Mouse (Mus musculus): ENCODE data around the gene Alg11. TPM values are rescaled to one million over a fixed set of nuclear protein-coding genes. Genes with fewer than 3 reads are reported as not detected.

Gene Alg11
- polyA plus RNA-seq, 1 experiment: 3.5 TPM

DNA sequence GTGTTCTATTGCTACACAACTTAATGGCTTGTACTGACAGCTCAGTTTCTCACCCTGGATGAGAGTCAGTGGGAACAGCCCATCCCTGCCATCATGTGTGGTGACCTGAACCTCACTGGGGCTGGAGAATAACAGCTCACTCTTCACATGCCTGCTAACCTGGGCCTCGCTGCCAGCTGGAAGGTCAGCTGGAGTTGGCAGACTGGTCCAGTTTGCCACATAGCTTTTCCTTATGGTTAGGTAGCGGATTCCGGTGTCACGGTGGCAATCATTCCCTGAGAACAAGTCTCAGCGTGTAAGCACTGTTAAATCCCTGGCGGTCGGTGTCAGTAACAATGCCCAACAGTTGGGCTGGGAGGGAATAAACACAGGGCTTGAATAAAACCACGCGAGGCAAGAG is 24.4 kb upstream of the Alg11 start:
- Histone ChIP-seq H3K4me1 (ENCODE audit: control insufficient read depth, insufficient read depth, low read length) (no peaks in the 10 kb centered on the region), H3K4me3 (replicated peaks; ENCODE audit: control insufficient read depth, low read depth, low read length) (no peak overlapping the region), H3K27ac (ENCODE audit: control insufficient read depth, insufficient read depth, low read depth, low read length, poor library complexity) (no peak overlapping the region)
- no peak for TF ChIP-seq CTCF (IDR thresholded peaks at IDR 0.05; ENCODE audit: control insufficient read depth, insufficient read depth, low read length)
- no peak for TF ChIP-seq POLR2A (IDR thresholded peaks at IDR 0.05; ENCODE audit: borderline replicate concordance, control insufficient read depth, low read depth, low read length)
- 90% methylated on average over 9 of the region's 9 CpGs for WGBS

DNA sequence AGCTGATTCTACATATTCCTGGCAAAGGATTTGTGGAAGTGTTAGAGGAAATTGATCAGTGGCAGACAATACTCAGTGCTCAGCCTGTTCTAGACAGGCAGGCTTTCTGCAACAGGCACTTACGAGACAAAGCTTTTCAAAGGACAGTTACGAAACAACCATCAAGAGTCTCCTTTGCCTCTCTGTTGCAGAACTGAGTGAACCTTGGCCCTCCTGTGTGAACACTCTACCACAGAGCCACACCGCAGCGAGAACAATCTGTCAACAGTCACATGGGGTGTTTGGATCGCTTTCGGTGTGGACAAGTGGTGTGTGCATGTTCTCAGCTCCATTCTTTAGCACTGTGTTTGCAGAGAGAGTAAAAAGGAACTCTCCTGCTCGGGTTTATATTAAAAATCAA is 23.5 kb upstream of the Alg11 start:
- WGBS: 77% methylated on average over 7 of the region's 7 CpGs
- Histone ChIP-seq H3K4me1 (ENCODE audit: control insufficient read depth, insufficient read depth, low read length) (no peaks in the 10 kb centered on the region), H3K27ac (ENCODE audit: control insufficient read depth, insufficient read depth, low read depth, low read length, poor library complexity) (no peak overlapping the region), H3K4me3 (replicated peaks; ENCODE audit: control insufficient read depth, low read depth, low read length) (no peak overlapping the region)
- TF ChIP-seq CTCF (IDR thresholded peaks at IDR 0.05; ENCODE audit: control insufficient read depth, insufficient read depth, low read length) (no peak), POLR2A (IDR thresholded peaks at IDR 0.05; ENCODE audit: borderline replicate concordance, control insufficient read depth, low read depth, low read length) (no peak)

DNA sequence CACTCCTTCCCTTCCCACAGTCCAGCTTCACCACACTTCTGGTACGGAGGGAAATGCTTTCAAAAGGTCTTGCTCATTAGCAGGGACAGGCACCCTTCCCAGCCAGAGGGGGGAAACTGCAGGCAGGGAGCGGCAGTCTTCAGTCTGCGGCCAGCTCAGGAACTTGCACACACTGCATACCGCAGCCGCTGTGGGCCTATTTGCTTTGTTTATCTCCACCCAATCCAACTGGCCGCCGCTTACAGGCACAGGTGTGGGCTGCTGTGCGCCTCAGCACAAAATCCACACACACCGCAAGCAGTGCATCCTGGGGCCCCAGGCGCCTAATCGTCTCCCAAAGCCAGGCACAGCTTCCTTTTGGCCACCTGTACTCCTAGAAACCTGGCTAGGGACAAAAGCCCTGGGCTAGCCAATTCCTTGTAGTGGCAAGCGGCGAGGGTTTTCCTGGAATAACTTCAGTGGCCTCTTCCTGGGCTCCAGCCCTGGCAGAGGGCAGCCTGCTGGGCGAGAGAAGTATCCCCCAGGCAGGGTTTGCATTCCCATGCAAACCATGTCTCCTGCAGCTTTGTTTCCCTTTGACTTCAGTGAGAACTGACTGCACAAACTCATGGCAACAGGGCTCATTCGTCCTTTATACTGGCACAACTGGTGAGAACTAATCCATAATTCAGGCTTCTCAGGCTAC is 20.9 kb upstream of the Alg11 start:
- H3K27ac ChIP-seq (ENCODE audit: control insufficient read depth, insufficient read depth, low read depth, low read length, poor library complexity): no peak overlapping the region
- TF ChIP-seq CTCF (IDR thresholded peaks at IDR 0.05; ENCODE audit: control insufficient read depth, insufficient read depth, low read length): no peak
- TF ChIP-seq POLR2A (IDR thresholded peaks at IDR 0.05; ENCODE audit: borderline replicate concordance, control insufficient read depth, low read depth, low read length): no peak
- no peak overlapping the region for H3K4me3 ChIP-seq (replicated peaks; ENCODE audit: control insufficient read depth, low read depth, low read length)
- H3K4me1 ChIP-seq (ENCODE audit: control insufficient read depth, insufficient read depth, low read length): no peaks in the 10 kb centered on the region
- WGBS: 26% methylated on average over 15 of the region's 15 CpGs

DNA sequence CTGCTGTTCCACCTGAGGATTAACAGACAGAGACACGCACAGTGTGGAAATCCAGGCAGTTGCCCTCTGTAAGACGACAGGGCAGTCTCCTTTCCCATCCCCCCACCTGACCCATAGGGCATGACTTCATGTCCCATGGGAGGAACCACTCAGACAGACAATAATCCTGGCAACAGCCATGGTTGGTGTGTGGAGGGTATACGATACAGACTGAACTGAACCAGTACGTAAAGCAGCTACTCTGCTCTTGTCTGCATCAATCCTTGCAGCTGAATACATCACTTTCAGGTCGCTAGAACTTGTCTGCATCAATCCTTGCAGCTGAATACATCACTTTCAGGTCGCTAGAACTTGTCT is 20.4 kb upstream of the Alg11 start:
- Histone ChIP-seq H3K27ac (ENCODE audit: control insufficient read depth, insufficient read depth, low read depth, low read length, poor library complexity) (no peak overlapping the region), H3K4me3 (replicated peaks; ENCODE audit: control insufficient read depth, low read depth, low read length) (no peak overlapping the region), H3K4me1 (ENCODE audit: control insufficient read depth, insufficient read depth, low read length) (no peaks in the 10 kb centered on the region)
- TF ChIP-seq CTCF (IDR thresholded peaks at IDR 0.05; ENCODE audit: control insufficient read depth, insufficient read depth, low read length) (no peak), POLR2A (IDR thresholded peaks at IDR 0.05; ENCODE audit: borderline replicate concordance, control insufficient read depth, low read depth, low read length) (no peak)
- WGBS: 56% methylated on average over 6 of the region's 6 CpGs

DNA sequence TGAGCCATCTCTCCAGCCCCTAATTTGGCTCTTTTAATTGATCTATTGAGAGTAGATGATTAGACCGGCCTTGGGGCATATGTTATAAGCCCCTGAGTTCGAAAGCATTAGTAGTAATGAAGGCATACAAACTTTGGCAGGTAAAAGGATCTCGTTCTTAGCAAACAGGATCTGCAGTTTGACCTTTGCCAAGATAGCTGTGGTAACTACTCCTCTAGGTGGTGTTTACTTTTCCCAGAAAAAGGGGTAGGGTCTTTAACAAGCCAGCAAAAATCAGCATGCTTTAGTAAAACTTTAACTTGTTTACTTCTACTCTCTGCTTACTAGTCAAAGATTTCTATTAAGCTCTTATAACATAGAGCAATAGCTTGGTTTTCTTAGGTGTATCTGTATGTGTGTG is 18.0 kb upstream of the Alg11 start:
- 84% methylated on average over 3 of the region's 3 CpGs for WGBS
- Histone ChIP-seq H3K27ac (ENCODE audit: control insufficient read depth, insufficient read depth, low read depth, low read length, poor library complexity) (no peak overlapping the region), H3K4me1 (ENCODE audit: control insufficient read depth, insufficient read depth, low read length) (no peaks in the 10 kb centered on the region), H3K4me3 (replicated peaks; ENCODE audit: control insufficient read depth, low read depth, low read length) (no peak overlapping the region)
- TF ChIP-seq CTCF (IDR thresholded peaks at IDR 0.05; ENCODE audit: control insufficient read depth, insufficient read depth, low read length) (no peak), POLR2A (IDR thresholded peaks at IDR 0.05; ENCODE audit: borderline replicate concordance, control insufficient read depth, low read depth, low read length) (no peak)

DNA sequence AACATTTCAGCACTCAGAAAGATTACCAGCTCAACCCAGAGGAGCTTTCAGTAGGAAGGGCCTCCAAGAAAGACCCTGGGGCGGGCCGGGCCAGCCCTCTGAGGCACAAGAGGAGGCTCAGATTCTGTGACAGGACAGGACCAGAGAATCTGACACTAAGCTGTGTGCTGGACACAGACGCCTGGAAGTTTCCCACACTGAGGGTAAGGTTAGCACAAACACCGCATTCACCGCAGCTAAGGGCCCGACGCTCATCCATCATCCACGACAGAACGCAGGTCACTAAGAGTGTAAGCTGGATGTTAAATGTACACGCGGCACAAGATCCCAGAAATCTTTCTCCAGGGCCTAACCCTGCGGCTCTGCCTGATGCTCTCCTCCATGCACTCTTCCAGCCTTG is 16.8 kb upstream of the Alg11 start:
- TF ChIP-seq POLR2A (IDR thresholded peaks at IDR 0.05; ENCODE audit: borderline replicate concordance, control insufficient read depth, low read depth, low read length) (no peak), CTCF (IDR thresholded peaks at IDR 0.05; ENCODE audit: control insufficient read depth, insufficient read depth, low read length) (no peak)
- H3K4me1 ChIP-seq (ENCODE audit: control insufficient read depth, insufficient read depth, low read length): no peaks in the 10 kb centered on the region
- H3K27ac ChIP-seq (ENCODE audit: control insufficient read depth, insufficient read depth, low read depth, low read length, poor library complexity): no peak overlapping the region
- no peak overlapping the region for H3K4me3 ChIP-seq (replicated peaks; ENCODE audit: control insufficient read depth, low read depth, low read length)
- WGBS: 78% methylated on average over 12 of the region's 12 CpGs

DNA sequence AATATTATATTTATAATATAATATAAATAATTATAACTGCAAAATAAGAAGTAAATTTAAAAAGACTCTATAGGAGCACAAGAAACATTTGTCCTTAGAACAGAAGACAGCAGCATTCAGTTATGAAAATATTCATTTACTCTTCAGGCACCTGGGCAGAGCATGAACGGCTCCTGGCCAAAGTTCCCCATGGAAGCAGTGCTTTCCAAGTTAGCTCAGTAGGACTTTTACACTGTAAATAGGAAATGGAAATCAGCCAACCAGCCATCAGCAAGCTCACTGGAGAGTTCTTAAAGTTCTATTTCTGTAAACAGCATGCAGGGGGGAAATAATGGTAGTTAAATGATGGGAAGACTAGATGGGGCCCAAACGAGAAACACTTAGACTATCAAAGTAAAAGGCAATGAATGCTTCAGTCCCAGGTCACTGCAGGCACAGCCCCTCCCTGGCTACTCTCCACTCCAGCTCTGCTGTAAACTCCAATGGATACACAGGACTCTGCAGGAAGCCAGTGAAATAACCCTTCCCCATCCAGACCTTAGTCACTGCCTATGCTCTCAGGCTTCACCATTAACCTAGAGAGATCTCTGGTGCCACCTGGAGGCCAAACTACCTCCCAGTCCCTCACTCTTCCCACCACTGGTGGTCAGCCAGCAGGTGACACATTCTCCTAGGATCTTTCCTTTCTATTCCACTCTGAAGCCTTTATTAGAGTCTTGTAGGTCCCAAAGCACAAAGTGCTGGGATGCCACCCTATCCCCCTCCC is 12.6 kb upstream of the Alg11 start:
- H3K4me1 ChIP-seq (ENCODE audit: control insufficient read depth, insufficient read depth, low read length): no peaks in the 10 kb centered on the region
- TF ChIP-seq POLR2A (IDR thresholded peaks at IDR 0.05; ENCODE audit: borderline replicate concordance, control insufficient read depth, low read depth, low read length) (no peak), CTCF (IDR thresholded peaks at IDR 0.05; ENCODE audit: control insufficient read depth, insufficient read depth, low read length) (peak; percentile 62)
- 78% methylated on average over 2 of the region's 2 CpGs for WGBS
- H3K4me3 ChIP-seq (replicated peaks; ENCODE audit: control insufficient read depth, low read depth, low read length): no peak overlapping the region
- H3K27ac ChIP-seq (ENCODE audit: control insufficient read depth, insufficient read depth, low read depth, low read length, poor library complexity): no peak overlapping the region

DNA sequence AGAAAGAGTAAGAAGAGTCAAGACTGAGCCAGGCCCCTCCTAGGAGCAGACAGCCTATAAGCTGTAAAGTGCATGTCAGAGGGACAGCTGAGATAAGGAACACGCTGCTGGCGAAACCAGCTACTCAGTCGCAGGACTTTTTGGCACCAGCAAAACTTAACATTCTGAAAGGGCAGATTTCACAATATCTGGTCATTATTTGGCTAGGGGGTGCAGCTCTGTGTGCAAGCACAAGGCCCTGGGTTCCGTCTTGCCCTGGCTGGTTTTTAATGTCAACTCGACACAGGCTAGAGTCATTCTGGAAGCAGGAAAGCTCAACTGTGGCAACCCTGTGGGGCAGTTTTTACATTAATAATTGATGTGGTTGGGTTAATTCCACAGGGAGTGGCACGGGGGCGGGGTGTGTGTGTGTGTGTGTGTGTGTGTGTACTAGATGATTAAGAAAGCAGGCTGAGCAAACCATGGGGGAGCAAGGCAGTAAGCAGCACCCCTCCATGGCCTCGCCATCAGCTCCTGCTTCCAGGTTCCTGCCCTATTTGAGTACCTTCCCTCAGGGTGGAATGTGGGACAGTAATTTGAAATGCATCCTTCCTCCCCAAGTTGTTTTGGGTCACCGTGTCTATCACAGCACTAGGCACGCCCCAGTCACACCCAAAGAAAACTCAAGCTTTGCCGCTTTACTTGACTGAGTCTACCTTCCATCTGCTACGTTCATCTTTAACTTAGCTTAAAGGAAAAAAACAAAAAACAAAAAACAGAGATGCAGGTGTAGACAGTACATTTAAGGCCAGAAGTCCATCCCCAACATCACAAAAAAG is 5.6 kb upstream of the Alg11 start:
- Histone ChIP-seq H3K27ac (ENCODE audit: control insufficient read depth, insufficient read depth, low read depth, low read length, poor library complexity) (peak overlapping the region; percentile 73), H3K4me3 (replicated peaks; ENCODE audit: control insufficient read depth, low read depth, low read length) (no peak overlapping the region)
- 59% methylated on average over 12 of the region's 12 CpGs for WGBS

More for the DNA sequence above, 5.6 kb upstream of the Alg11 start:
- TF ChIP-seq CTCF (IDR thresholded peaks at IDR 0.05; ENCODE audit: control insufficient read depth, insufficient read depth, low read length): no peak
- no peak for TF ChIP-seq POLR2A (IDR thresholded peaks at IDR 0.05; ENCODE audit: borderline replicate concordance, control insufficient read depth, low read depth, low read length)
- H3K4me1 ChIP-seq (ENCODE audit: control insufficient read depth, insufficient read depth, low read length): peaks cover 1% of the 10 kb centered on the region; the same call in 1 of the 2 replicates

All from bone marrow, adult 2 months (tissue).